Mouse (Mus musculus) spleen, adult 2 months (tissue): ENCODE data around the gene Fam189a1.

Experiments used
- CTCF ChIP-seq: fragments of 200-500 bp; IDR thresholded peaks from 2 replicates; pipeline ENCODE4 v1.5.1; 2011; ENCODE audit warnings: mild to moderate bottlenecking, inconsistent platforms; ENCODE audit not compliant: insufficient read depth, insufficient read length, insufficient replicate concordance; ENCODE audit errors: extremely low read depth
- POLR2A ChIP-seq: fragments of 200-500 bp; IDR thresholded peaks from 2 replicates; pipeline ENCODE4 v1.6.1; 2011; ENCODE audit warnings: low read depth, low read length, inconsistent platforms

- TF ChIP-seq CTCF = no peak
- TF ChIP-seq POLR2A = no peak
Measured at GRCm38 (mm10) chr7:65151526-65151925, 4.8 kb downstream of the Fam189a1 start.
